Mouse (Mus musculus): ENCODE data around the gene Myl10.

GRCm38 (mm10) chr5:136716696-136717572 lies 24.0 kb downstream of the Myl10 start:
- TF ChIP-seq CTCF (conservative IDR thresholded peaks at IDR 0.05 in 1 of 2, IDR thresholded peaks at IDR 0.05 in 1 of 2; ENCODE audit: low read depth in 2 of 2, low read length in 2 of 2): no peak
- no peak for TF ChIP-seq ZC3H11A (IDR thresholded peaks at IDR 0.05; ENCODE audit: low read depth, low read length)
